Mouse (Mus musculus): ENCODE results near the gene Lrg1. TPM values are rescaled to one million over a fixed set of nuclear protein-coding genes. Genes with fewer than 3 reads are reported as not detected.
"Not testable (repeated sequence)": the region's sequence is repeated elsewhere in the genome, so short reads cannot be mapped to it uniquely, and the experiment has no call there.

The Lrg1 gene
- polyA plus RNA-seq, 1 experiment from 2014 or later, result 1.0 TPM

- no peak overlapping the region for H3K9ac ChIP-seq
- WGBS, result 88% methylated on average over 12 of the region's 12 CpGs
- H3K4me3 ChIP-seq, result no peak overlapping the region
- H3K4me1 ChIP-seq (replicated peaks), result no peaks in the 10 kb centered on the region
- H3K36me3 ChIP-seq, result peaks cover 69% of the 10 kb centered on the region
- H3K4me2 ChIP-seq, result no peak overlapping the region
- no peak overlapping the region for H3K27ac ChIP-seq
- no peaks in the 10 kb centered on the region for H3K9me3 ChIP-seq (replicated peaks)
- no peaks in the 10 kb centered on the region for H3K27me3 ChIP-seq
- no peak for ATAC-seq (replicated peaks; ENCODE audit: insufficient number of reproducible peaks, insufficient read depth, low FRiP score, low read depth)
Observed at GRCm38 (mm10) chr17:56096883-56097282, 24.9 kb downstream of the Lrg1 start.

DNA sequence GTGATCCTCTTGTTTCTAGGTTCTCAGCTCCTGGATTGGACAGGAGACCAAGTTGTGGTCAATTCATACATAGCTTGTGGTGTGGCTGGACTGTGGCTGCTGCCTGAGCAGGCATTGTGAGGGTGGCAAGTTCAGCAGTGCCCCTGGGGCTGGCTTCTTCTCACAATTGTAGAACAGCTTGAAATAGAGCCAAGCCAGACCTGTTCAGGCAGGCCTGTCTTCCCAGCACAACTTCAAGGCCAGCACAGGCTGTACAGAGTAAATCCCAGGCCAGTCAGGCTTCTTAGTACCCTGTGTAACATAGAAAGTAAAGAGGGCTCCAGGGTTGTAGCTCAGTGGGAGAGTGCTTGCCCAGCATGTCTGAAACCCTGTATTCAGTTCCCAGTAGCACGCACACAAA lies 29.0 kb downstream of the Lrg1 start:
- H3K4me3 ChIP-seq, result no peak overlapping the region
- H3K4me2 ChIP-seq, result no peak overlapping the region
- no peaks in the 10 kb centered on the region for H3K4me1 ChIP-seq (replicated peaks)
- no peaks in the 10 kb centered on the region for H3K9me3 ChIP-seq (replicated peaks)
- ATAC-seq (replicated peaks; ENCODE audit: insufficient number of reproducible peaks, insufficient read depth, low FRiP score, low read depth), result no peak
- H3K9ac ChIP-seq, result no peak overlapping the region
- H3K27me3 ChIP-seq, result no peaks in the 10 kb centered on the region
- H3K36me3 ChIP-seq, result peaks cover 38% of the 10 kb centered on the region
- WGBS, result 100% methylated on average over 1 of the region's 1 CpGs
- no peak overlapping the region for H3K27ac ChIP-seq

DNA sequence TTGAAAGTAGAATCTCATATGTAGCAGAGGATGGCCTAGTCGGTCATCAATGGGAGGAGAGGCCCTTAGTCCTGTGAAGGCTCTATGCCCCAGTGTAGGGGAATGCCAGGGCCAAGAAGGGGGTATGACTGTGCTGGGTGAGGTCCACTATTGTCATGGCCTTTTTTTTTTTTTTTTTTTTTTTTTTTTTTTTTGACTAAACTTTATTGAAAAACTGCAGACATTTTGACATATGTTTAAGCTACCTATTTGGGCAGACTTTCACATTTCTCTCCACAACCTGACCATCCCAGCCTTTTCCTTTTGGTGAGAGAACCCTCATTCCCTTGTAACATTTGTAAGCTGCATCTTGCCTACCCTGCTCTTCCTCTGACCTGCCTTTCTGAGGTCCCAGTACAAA lies 29.5 kb downstream of the Lrg1 start:
- peaks cover 33% of the 10 kb centered on the region for H3K36me3 ChIP-seq
- 93% methylated on average over 1 of the region's 1 CpGs for WGBS

DNA sequence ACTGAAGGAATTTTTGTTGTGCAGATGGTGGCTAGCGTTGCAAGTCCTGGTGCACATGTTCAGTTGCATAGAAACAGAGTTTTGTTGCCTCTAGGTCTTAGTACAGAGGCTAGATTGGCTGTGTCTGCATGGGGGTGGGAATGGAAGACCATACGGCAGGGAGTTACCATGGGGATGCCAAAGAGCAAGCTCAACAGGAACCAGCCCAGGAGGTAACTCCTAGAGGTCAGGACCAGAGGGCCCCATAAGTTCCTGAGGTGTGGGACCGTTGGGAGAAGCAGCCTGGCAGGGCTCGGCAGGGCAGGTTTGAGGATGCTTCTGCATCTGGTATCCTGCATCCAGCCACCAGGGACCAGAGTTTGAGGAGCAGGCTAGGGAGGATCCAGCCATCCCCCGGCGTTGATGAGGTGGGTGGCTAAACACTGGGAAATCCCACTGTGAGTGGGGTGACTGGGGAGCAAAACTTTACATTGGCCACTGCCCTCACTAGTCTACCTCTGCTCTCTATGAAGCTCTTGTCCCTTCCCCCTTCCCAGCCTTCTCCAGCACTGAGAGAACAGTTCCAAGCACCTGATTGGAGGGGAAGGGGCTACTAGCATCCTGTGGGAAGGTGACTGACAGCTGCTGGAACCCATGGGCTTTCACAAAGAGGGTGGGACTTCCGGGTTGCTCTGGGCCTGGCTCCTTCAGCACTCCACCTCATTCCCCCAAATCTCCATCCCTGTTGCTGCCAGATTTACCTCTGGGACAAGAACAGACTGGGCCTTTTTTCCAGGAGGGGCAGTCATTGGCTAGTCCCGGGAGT lies 40.8 kb downstream of the Lrg1 start:
- H3K4me3 ChIP-seq, result peak overlapping the region; percentile 90
- peak overlapping the region; percentile 93 for H3K4me2 ChIP-seq
- no peaks in the 10 kb centered on the region for H3K9me3 ChIP-seq (replicated peaks)
- H3K27ac ChIP-seq, result 0 out of 2 replicates have a peak overlapping the region, but pooled peaks have one; percentile 19
- ATAC-seq (replicated peaks; ENCODE audit: insufficient number of reproducible peaks, insufficient read depth, low FRiP score, low read depth), result no peak
- H3K36me3 ChIP-seq, result peaks cover 13% of the 10 kb centered on the region; the same call in 1 of the 2 replicates
- H3K9ac ChIP-seq, result peak overlapping the region; percentile 87
- WGBS, result 17% methylated on average over 8 of the region's 8 CpGs
- no peaks in the 10 kb centered on the region for H3K27me3 ChIP-seq
- peaks cover 27% of the 10 kb centered on the region for H3K4me1 ChIP-seq (replicated peaks)

More for the DNA sequence above, 29.5 kb downstream of the Lrg1 start:
- Histone ChIP-seq H3K4me2 (no peak overlapping the region), H3K27ac (no peak overlapping the region), H3K4me1 (replicated peaks) (no peaks in the 10 kb centered on the region), H3K9me3 (replicated peaks) (no peaks in the 10 kb centered on the region), H3K27me3 (no peaks in the 10 kb centered on the region), H3K4me3 (no peak overlapping the region), H3K9ac (no peak overlapping the region)
- ATAC-seq (replicated peaks; ENCODE audit: insufficient number of reproducible peaks, insufficient read depth, low FRiP score, low read depth), result no peak

- Histone ChIP-seq H3K4me2 (peak overlapping the region; percentile 93), H3K27me3 (no peaks in the 10 kb centered on the region), H3K36me3 (peaks cover 8% of the 10 kb centered on the region; the same call in 1 of the 2 replicates), H3K4me1 (replicated peaks) (peaks cover 32% of the 10 kb centered on the region), H3K4me3 (peak overlapping the region; percentile 90), H3K9ac (peak overlapping the region; percentile 87), H3K9me3 (replicated peaks) (no peaks in the 10 kb centered on the region), H3K27ac (peak overlapping the region; percentile 78)
- ATAC-seq (replicated peaks; ENCODE audit: insufficient number of reproducible peaks, insufficient read depth, low FRiP score, low read depth), result no peak
- 2% methylated on average over 11 of the region's 11 CpGs for WGBS
Observed at GRCm38 (mm10) chr17:56079921-56080320, 41.9 kb downstream of the Lrg1 start.

GRCm38 (mm10) chr17:56078880-56079795 lies 42.7 kb downstream of the Lrg1 start, which contains the start of gene Hdgfl2:
Gene Hdgfl2 (plus strand): TSS chr17:56079634.
- Histone ChIP-seq H3K4me3 (peak within 1 kb of the TSS; percentile 90), H3K9ac (peak within 1 kb of the TSS; percentile 87), H3K36me3 (peaks cover 5% of the 10 kb centered on the region; the same call in 1 of the 2 replicates), H3K4me1 (replicated peaks) (peaks cover 35% of the 10 kb centered on the region), H3K27me3 (no peaks in the 10 kb centered on the region), H3K9me3 (replicated peaks) (no peaks in the 10 kb centered on the region), H3K27ac (peak within 1 kb of the TSS; percentile 78), H3K4me2 (peak within 1 kb of the TSS; percentile 93)
- peak; percentile 93 for ATAC-seq (replicated peaks; ENCODE audit: insufficient number of reproducible peaks, insufficient read depth, low FRiP score, low read depth)
- under 1% methylated on average over 61 of the region's 61 CpGs for WGBS

GRCm38 (mm10) chr17:56078361-56078760 lies 43.4 kb downstream of the Lrg1 start:
- not testable (repeated sequence) for H3K36me3 ChIP-seq; H3K9me3 ChIP-seq (replicated peaks); H3K9ac ChIP-seq; H3K27me3 ChIP-seq; ATAC-seq (replicated peaks; ENCODE audit: insufficient number of reproducible peaks, insufficient read depth, low FRiP score, low read depth)
- Histone ChIP-seq H3K4me3 (peak overlapping the region; percentile 90), H3K4me2 (peak overlapping the region; percentile 58), H3K27ac (peak overlapping the region; percentile 78), H3K4me1 (replicated peaks) (peaks cover 42% of the 10 kb centered on the region)
- WGBS, result 61% methylated on average over 9 of the region's 9 CpGs

DNA sequence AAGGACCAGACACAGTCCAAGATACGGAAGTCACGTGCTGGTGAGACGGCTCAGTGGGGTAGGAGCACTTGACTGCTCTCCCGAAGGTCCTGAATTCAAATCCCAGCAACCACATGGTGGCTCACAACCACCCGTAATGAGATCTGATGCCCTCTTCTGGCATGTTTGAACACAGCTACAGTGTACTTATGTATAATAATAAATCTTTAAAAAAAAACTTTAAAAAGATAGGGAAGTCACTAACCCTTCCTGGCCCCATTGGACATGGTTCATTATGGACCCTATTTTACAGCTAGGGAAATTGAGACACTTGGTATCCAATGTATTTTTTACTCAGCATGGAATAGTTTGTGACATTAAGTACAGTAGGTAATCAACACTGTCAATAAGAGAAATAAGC lies 44.3 kb downstream of the Lrg1 start:
- 88% methylated on average over 5 of the region's 5 CpGs for WGBS
- ATAC-seq (replicated peaks; ENCODE audit: insufficient number of reproducible peaks, insufficient read depth, low FRiP score, low read depth), result no peak

DNA sequence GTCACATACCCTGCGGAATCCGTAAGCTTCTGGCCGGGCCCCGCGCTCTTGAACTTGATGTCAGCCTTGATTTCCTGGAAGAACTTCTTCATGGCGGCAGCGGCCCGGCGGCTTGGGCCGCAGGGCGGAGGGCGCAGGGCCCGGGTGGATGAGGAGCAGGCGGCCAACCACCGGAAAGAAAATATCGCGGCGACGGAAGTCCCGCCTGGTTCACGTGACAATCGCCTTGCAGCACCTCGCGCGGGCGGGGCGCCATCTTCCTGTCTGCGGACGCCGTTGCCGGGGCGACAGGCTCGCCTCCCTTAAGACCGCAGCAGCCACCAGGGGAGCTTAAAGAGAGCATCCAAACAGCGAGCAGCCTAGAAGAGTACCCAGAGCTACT lies 47.0 kb downstream of the Lrg1 start, which contains the start of gene Ubxn6:
Ubxn6 (minus strand) TSS at position 202 of the 382 bp plus-strand sequence.
- Histone ChIP-seq H3K36me3 (peaks cover 33% of the 10 kb centered on the region), H3K4me2 (peak within 1 kb of the TSS; percentile 70), H3K4me1 (replicated peaks) (peaks cover 18% of the 10 kb centered on the region), H3K9ac (peak within 1 kb of the TSS; percentile 81), H3K4me3 (peak within 1 kb of the TSS; percentile 82), H3K9me3 (replicated peaks) (no peaks in the 10 kb centered on the region), H3K27ac (peak within 1 kb of the TSS; percentile 97), H3K27me3 (no peaks in the 10 kb centered on the region)
- ATAC-seq (replicated peaks; ENCODE audit: insufficient number of reproducible peaks, insufficient read depth, low FRiP score, low read depth), result peak; percentile 14
- WGBS, result under 1% methylated on average over 35 of the region's 35 CpGs

More for the DNA sequence above, 44.3 kb downstream of the Lrg1 start:
- Histone ChIP-seq H3K4me1 (replicated peaks) (peaks cover 42% of the 10 kb centered on the region), H3K27ac (no peak overlapping the region), H3K4me3 (no peak overlapping the region), H3K27me3 (no peaks in the 10 kb centered on the region), H3K4me2 (no peak overlapping the region), H3K9ac (no peak overlapping the region), H3K9me3 (replicated peaks) (no peaks in the 10 kb centered on the region), H3K36me3 (peaks cover 7% of the 10 kb centered on the region; the same call in 1 of the 2 replicates)

GRCm38 (mm10) chr17:56074097-56074826 lies 47.5 kb downstream of the Lrg1 start:
- Histone ChIP-seq H3K27ac (peak overlapping the region; percentile 97), H3K9me3 (replicated peaks) (no peaks in the 10 kb centered on the region), H3K9ac (peak overlapping the region; percentile 81), H3K4me3 (peak overlapping the region; percentile 82), H3K4me2 (peak overlapping the region; percentile 70), H3K27me3 (no peaks in the 10 kb centered on the region), H3K4me1 (replicated peaks) (peaks cover 18% of the 10 kb centered on the region), H3K36me3 (peaks cover 39% of the 10 kb centered on the region)
- peak; percentile 23 for ATAC-seq (replicated peaks; ENCODE audit: insufficient number of reproducible peaks, insufficient read depth, low FRiP score, low read depth)
- 8% methylated on average over 22 of the region's 22 CpGs for WGBS

Data from heart, embryonic 15.5 days (tissue).